Mouse (Mus musculus): ENCODE data around the gene Rad17.

DNA sequence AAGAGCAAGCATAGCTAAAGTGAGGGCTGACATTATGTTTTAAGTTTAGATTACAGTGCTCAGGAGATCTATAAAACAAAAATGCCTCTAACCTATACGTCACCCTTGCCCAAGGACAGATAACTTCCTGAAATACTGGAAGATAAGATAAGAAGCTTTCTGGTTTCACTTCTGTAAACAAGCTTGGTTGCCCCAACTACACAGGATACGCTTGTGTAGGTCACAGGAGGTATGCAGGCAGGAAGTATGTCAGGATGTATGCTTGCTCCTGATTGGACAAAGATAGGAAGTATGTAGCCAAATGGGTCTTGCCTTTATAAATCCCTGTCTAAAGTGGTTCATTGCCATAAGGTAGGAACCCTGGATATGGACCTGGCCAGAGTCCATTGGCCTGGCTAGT lies 74.9 kb downstream of the Rad17 start:
- TF ChIP-seq CTCF (IDR thresholded peaks at IDR 0.05; ENCODE audit: low read depth, low read length) (no peak), POLR2A (IDR thresholded peaks at IDR 0.05; ENCODE audit: extremely low read depth, insufficient read depth, low read length) (no peak)
